Mouse (Mus musculus): Measurements from ENCODE around the gene Nfkbie. TPM values are rescaled to one million over a fixed set of nuclear protein-coding genes. Genes with fewer than 3 reads are reported as not detected.

Gene Nfkbie
- polyA plus RNA-seq, 1 experiment from 2014 or later: 5.1 TPM

DNA sequence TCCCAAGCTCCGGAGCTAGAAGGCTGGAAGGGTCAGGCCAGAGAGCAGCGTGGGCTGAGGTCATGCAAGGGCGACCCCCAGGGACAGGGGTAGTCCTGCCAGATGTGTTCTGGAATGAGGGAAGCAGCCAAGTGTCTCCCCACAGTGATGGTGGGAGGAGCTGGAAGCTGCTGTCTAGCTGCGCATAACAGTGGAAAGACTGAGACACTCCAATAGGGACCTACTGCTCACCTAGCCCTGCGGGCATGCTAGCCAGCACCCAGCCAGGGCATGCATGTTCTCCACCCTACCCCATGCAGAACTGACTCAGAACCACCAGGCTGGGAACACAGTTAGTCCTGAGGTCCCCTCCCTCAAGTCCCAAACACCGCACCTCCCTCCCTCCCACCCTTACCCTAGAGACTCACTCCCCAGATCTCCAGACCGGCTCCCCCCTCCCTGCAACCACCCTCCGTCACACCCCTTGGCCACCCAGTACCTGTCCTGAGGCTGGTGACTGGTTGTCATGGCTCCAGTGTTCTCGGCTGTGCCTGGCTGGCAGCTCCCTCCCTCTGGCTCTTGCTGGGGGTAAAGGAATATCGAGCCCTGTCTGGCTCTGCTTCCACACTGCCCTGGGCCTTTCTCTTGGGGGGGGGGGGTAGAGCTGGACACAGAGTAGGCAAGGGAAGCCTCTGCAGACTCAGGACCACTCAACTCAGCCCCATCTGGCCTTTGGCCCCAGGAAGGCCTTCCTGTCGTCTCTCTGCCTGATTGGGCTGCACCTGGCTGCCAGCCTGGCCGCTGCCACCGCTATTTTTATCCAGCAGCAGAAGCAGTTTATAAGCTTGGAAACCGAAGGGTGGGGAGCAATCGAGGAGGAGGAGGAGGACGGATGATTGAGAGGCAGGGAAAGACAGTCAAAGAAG is 36.5 kb downstream of the Nfkbie start:
- WGBS: 32% methylated on average over 16 of the region's 16 CpGs
- peak overlapping the region; percentile 28; the same call in 1 of the 2 replicates for H3K9ac ChIP-seq (ENCODE audit: low read depth, low read length)

DNA sequence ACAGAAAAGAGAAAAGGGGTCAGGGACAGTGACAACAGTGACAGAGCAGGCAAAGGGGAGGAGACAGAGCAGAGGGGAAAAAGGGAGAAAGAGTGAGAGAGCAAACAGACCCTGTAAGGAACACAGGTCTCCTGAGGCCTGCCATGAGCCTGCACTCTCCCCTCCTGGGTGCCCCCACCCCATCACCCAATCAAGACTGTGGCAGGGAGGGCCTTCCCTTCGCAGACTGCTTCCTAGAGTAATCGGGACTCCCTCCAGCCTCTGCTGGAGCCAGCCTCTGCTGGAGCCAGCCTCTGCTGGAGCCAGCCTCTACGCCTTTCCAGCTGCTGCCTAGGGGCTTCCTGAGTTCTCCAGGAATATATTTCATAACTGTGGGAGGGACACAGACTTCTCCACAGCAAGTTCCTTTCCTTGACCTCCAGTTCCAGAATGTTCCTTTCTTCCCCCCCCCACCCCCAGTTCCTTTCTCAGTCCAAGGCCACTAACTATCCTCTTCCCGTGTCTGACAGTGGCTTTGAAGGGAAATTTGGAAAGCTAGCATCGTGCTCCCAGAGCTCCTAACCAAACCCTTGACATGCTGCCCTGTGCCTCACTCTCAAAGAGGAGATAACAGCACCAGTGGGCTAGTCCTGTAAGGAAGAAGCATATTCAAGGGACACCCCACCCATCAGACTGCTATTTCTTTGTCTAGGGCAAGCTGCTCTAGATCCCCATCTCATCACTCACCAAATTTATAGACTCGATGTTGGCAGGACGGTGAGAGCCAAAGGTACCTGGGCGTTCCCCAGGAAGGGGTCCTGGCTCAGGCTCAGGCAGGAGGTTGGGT is 37.3 kb downstream of the Nfkbie start:
- 0 out of 2 replicates have a peak overlapping the region, but pooled peaks have one; percentile 4 for H3K4me3 ChIP-seq (replicated peaks; ENCODE audit: low read depth, low read length)
- TF ChIP-seq CTCF (IDR thresholded peaks at IDR 0.05; ENCODE audit: low read depth): no peak
- H3K9me3 ChIP-seq (replicated peaks; ENCODE audit: low read length): no peaks in the 10 kb centered on the region
- H3K36me3 ChIP-seq (ENCODE audit: insufficient read depth, low read length): 0 out of 2 replicates have a peak, but pooled peaks cover 6% of the 10 kb centered on the region
- ATAC-seq (replicated peaks; ENCODE audit: low FRiP score, low read depth) (no peak), DNase-seq (ENCODE audit: low spot score) (peak; percentile 64)
- H3K27ac ChIP-seq: peak overlapping the region; percentile 70
- no peaks in the 10 kb centered on the region for H3K27me3 ChIP-seq (ENCODE audit: insufficient read depth, low read length)
- H3K4me2 ChIP-seq (ENCODE audit: low read length): peak overlapping the region; percentile 98
- peak overlapping the region; percentile 28 for H3K9ac ChIP-seq (ENCODE audit: low read depth, low read length)
- WGBS: 47% methylated on average over 8 of the region's 8 CpGs
- H3K4me1 ChIP-seq (replicated peaks; ENCODE audit: insufficient read depth, low read length): peaks cover 46% of the 10 kb centered on the region

More for the DNA sequence above, 36.5 kb downstream of the Nfkbie start:
- no peak for TF ChIP-seq CTCF (IDR thresholded peaks at IDR 0.05; ENCODE audit: low read depth)
- Histone ChIP-seq H3K9me3 (replicated peaks; ENCODE audit: low read length) (no peaks in the 10 kb centered on the region), H3K27me3 (ENCODE audit: insufficient read depth, low read length) (no peaks in the 10 kb centered on the region), H3K4me1 (replicated peaks; ENCODE audit: insufficient read depth, low read length) (peaks cover 46% of the 10 kb centered on the region), H3K36me3 (ENCODE audit: insufficient read depth, low read length) (0 out of 2 replicates have a peak, but pooled peaks cover 6% of the 10 kb centered on the region), H3K4me3 (replicated peaks; ENCODE audit: low read depth, low read length) (no peak overlapping the region), H3K4me2 (ENCODE audit: low read length) (peak overlapping the region; percentile 98), H3K27ac (peak overlapping the region; percentile 70)
- DNase-seq (ENCODE audit: low spot score): no peak
- ATAC-seq (replicated peaks; ENCODE audit: low FRiP score, low read depth): no peak; the same call in 1 of the 2 replicates

DNA sequence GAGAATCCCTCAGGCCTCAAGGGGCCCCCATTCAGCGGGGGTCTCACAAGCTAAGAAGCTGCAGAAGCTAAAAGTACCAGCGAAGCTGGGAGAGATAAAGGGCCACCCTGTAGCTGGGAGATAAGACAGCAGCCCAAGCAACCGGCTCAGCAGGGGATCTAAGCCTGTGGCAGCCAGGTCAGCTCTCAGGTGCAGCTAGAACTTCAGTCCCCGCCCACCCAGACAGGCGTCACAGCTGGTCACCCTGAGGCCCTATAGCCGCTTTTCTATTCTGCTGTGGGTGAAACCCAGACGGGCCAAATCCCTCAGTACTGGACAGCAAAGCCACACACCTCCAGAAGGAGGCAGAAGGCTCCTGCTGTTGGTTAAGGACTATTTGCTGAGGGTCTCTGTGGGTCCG is 38.0 kb downstream of the Nfkbie start:
- no peaks in the 10 kb centered on the region for H3K27me3 ChIP-seq (ENCODE audit: insufficient read depth, low read length)
- H3K4me3 ChIP-seq (replicated peaks; ENCODE audit: low read depth, low read length): 0 out of 2 replicates have a peak overlapping the region, but pooled peaks have one; percentile 4
- H3K27ac ChIP-seq: peak overlapping the region; percentile 70; the same call in 1 of the 2 replicates
- 47% methylated on average over 8 of the region's 8 CpGs for WGBS
- ATAC-seq (replicated peaks; ENCODE audit: low FRiP score, low read depth) (no peak), DNase-seq (ENCODE audit: low spot score) (no peak)
- H3K4me1 ChIP-seq (replicated peaks; ENCODE audit: insufficient read depth, low read length): peaks cover 46% of the 10 kb centered on the region
- peak overlapping the region; percentile 28 for H3K9ac ChIP-seq (ENCODE audit: low read depth, low read length)
- H3K9me3 ChIP-seq (replicated peaks; ENCODE audit: low read length): no peaks in the 10 kb centered on the region
- TF ChIP-seq CTCF (IDR thresholded peaks at IDR 0.05; ENCODE audit: low read depth): peak; percentile 42; the same call in 1 of the 2 replicates
- H3K36me3 ChIP-seq (ENCODE audit: insufficient read depth, low read length): 0 out of 2 replicates have a peak, but pooled peaks cover 6% of the 10 kb centered on the region
- peak overlapping the region; percentile 98 for H3K4me2 ChIP-seq (ENCODE audit: low read length)

DNA sequence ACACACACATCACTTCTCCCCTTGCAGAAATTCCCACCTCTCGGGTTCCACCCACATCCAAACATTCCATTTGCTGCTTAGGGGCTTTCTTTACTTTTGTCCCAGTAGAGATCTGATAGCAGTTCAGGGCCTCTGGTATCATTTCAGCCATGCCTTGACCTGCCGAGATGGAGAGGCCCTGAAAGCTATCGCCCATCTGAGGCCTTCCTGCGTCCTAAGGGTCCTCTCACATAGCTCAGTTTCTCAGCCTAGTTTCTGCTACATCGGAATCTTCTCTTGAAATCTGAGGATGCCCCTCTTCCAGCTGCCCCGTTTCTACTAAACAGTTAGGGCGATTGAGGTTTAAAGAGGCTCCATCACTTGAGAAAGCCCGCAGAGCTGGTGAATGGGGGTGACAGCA is 38.7 kb downstream of the Nfkbie start:
- peak overlapping the region; percentile 98 for H3K4me2 ChIP-seq (ENCODE audit: low read length)
- peak overlapping the region; percentile 57 for H3K4me3 ChIP-seq (replicated peaks; ENCODE audit: low read depth, low read length)
- H3K27ac ChIP-seq: no peak overlapping the region
- H3K27me3 ChIP-seq (ENCODE audit: insufficient read depth, low read length): no peaks in the 10 kb centered on the region
- no peak for TF ChIP-seq CTCF (IDR thresholded peaks at IDR 0.05; ENCODE audit: low read depth)
- ATAC-seq (replicated peaks; ENCODE audit: low FRiP score, low read depth): no peak
- 43% methylated on average over 8 of the region's 8 CpGs for WGBS
- no peaks in the 10 kb centered on the region for H3K9me3 ChIP-seq (replicated peaks; ENCODE audit: low read length)
- peaks cover 47% of the 10 kb centered on the region for H3K4me1 ChIP-seq (replicated peaks; ENCODE audit: insufficient read depth, low read length)
- 0 out of 2 replicates have a peak, but pooled peaks cover 6% of the 10 kb centered on the region for H3K36me3 ChIP-seq (ENCODE audit: insufficient read depth, low read length)
- H3K9ac ChIP-seq (ENCODE audit: low read depth, low read length): 0 out of 2 replicates have a peak overlapping the region, but pooled peaks have one; percentile 37
- DNase-seq (ENCODE audit: low spot score): no peak

DNA sequence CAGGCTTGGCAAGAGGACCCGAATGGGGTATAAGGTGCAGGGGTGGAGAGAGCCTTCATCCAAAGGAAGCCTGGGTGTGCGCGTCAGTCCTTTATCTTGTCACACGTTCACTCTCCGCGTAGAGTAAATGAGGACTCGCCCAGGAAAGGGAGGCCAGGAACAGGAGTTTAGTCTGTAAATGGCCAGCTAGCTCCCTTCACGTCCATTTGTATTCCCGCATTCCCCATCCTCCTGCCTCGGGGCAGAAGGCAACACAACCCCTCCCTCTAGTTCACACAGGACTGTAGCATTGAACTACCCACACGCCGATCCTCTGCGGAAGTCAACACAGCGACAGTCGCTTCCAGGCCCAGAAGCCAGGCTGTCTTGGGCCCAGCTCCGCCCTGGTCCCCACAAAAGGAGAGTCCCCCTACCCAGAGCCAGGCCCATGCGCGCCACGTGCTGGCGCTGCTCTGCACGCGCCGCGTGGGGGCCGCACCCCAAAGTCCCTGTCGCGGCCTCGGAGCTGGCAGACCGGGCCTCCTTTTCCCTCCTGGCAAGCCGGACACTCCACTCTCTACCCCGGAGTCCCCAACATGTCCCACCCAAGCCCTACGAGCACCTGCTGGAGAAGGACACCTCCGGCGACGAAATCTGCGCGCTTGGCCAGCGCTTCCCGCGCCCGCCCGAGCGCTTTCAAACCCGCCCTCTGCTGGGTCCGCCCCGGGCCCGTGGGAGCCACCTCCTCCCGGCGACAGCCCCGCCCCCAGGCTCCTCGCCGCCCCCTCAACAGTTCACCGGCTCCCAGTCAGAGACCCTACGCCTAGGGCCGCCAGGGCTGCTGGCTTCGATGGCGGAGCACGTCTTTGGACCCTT is 39.6 kb downstream of the Nfkbie start:
- peak overlapping the region; percentile 31; the same call in 1 of the 2 replicates for H3K27ac ChIP-seq
- H3K9me3 ChIP-seq (replicated peaks; ENCODE audit: low read length): no peaks in the 10 kb centered on the region
- TF ChIP-seq CTCF (IDR thresholded peaks at IDR 0.05; ENCODE audit: low read depth): 0 out of 2 replicates have a peak, but pooled peaks have one; percentile 2
- peak overlapping the region; percentile 98 for H3K4me2 ChIP-seq (ENCODE audit: low read length)
- peak overlapping the region; percentile 67 for H3K9ac ChIP-seq (ENCODE audit: low read depth, low read length)
- H3K27me3 ChIP-seq (ENCODE audit: insufficient read depth, low read length): no peaks in the 10 kb centered on the region
- peak overlapping the region; percentile 57 for H3K4me3 ChIP-seq (replicated peaks; ENCODE audit: low read depth, low read length)
- H3K36me3 ChIP-seq (ENCODE audit: insufficient read depth, low read length): no peaks in the 10 kb centered on the region
- peak; percentile 83 for DNase-seq (ENCODE audit: low spot score)
- ATAC-seq (replicated peaks; ENCODE audit: low FRiP score, low read depth): peak; percentile 61
- peaks cover 50% of the 10 kb centered on the region for H3K4me1 ChIP-seq (replicated peaks; ENCODE audit: insufficient read depth, low read length)
- WGBS: 1% methylated on average over 55 of the region's 58 CpGs
